Mouse (Mus musculus) lung, embryonic 14.5 days (tissue): Measurements from ENCODE around the gene Zc3h18. TPM values are rescaled to one million over a fixed set of nuclear protein-coding genes. Genes with fewer than 3 reads are reported as not detected.

Experiments used
- ATAC-seq: fragments of 200-750 bp; cut with Nextera tagmentation; 2 replicates; pipeline ENCODE4 v1.8.0; 2017; ENCODE audit warnings: mild to moderate bottlenecking, moderate TSS enrichment, moderate library complexity; ENCODE audit not compliant: insufficient read depth
- DNase-seq: peaks from one replicate; pipeline ENCODE4 v3.0.0-alpha.2; 2015
- H3K27ac ChIP-seq: fragments of 300-500 bp; sonication (generic); 2 replicates; pipeline ENCODE4 v1.5.1; 2014; ENCODE audit warnings: low read depth, mild to moderate bottlenecking, moderate library complexity
- H3K27me3 ChIP-seq: fragments of 300-500 bp; sonication (generic); 2 replicates; pipeline ENCODE4 v1.6.1; 2014; ENCODE audit warnings: low read length, control low read depth; ENCODE audit not compliant: insufficient read depth
- H3K36me3 ChIP-seq: fragments of 300-500 bp; sonication (generic); 2 replicates; pipeline ENCODE4 v1.6.1; 2014; ENCODE audit warnings: control low read depth; ENCODE audit not compliant: insufficient read depth
- H3K4me1 ChIP-seq: fragments of 300-500 bp; sonication (generic); 2 replicates; pipeline ENCODE4 v1.6.1; 2014; ENCODE audit warnings: antibody characterized with exemption, control low read depth; ENCODE audit not compliant: insufficient read depth
- H3K4me2 ChIP-seq: fragments of 300-500 bp; sonication (generic); 2 replicates; pipeline ENCODE4 v1.6.1; 2014; ENCODE audit warnings: mild to moderate bottlenecking
- H3K4me3 ChIP-seq: fragments of 300-500 bp; sonication (generic); 2 replicates; pipeline ENCODE4 v1.5.1; 2014; ENCODE audit warnings: low read depth, low read length
- H3K9ac ChIP-seq: fragments of 300-500 bp; sonication (generic); 2 replicates; pipeline ENCODE4 v1.6.1; 2014
- H3K9me3 ChIP-seq: fragments of 300-500 bp; sonication (generic); 2 replicates; pipeline ENCODE4 v1.6.1; 2016; ENCODE audit warnings: low read depth, low read length, control low read depth
- CTCF ChIP-seq: IDR thresholded peaks from 2 replicates; pipeline ENCODE4 v1.5.1; 2016; ENCODE audit warnings: antibody characterized with exemption, low read depth
- WGBS: fragments of 180-500 bp; shearing (Covaris S2); extraction: QIAGEN DNeasy Blood & Tissue Kit; methylation state at CpG from one replicate; pipeline ENCODE4 v1.1.7; 2014; 5-methylcytosine and 5-hydroxymethylcytosine counted together
- polyA plus RNA-seq: library from polyadenylated mRNA; unstranded; fragments of >200 nt; fragmentation: Nextera tagmentation; extraction: Ambion mirVana; gene quantifications from 2 replicates; pipeline ENCODE4 v1.2.1, GENCODE M21; 2014

Gene Zc3h18
- polyA plus RNA-seq, 1 experiment from 2014 or later: 44.3 TPM

DNA sequence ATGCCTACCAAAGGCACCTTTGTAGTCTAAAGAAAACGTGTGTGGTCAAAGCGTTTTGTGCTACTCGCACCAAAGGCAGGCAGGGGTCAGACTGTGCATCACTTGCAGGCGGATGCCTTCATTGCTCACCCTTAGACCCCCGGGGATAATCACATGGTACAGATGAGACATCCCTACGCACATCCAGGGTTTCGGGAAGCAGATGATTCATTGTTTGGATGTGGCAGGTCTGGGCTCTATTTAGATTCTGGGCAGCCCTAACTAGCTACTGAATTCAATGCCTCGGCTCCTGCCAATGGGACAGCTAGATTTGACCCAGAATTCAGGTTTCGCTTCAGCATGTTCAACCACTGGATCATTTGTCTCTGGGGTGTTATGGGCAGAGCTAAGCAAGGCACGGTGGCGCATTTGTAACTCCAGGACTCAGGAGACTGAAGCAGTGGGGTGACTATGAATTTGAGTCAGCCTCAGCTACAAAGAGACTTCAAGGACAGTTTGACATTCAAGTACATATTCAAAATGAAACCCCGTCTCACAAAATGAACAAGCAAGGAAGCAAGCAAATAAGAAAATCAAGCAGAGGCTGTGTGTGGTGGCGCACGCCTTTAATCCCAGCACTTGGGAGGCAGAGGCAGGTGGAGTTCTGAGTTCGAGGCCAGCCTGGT, 17.2 kb upstream of the Zc3h18 start:
- Histone ChIP-seq H3K4me2 (no peak overlapping the region), H3K9me3 (no peaks in the 10 kb centered on the region), H3K9ac (no peak overlapping the region), H3K4me3 (no peak overlapping the region), H3K27me3 (0 out of 2 replicates have a peak, but pooled peaks cover 3% of the 10 kb centered on the region), H3K27ac (no peak overlapping the region), H3K36me3 (no peaks in the 10 kb centered on the region), H3K4me1 (no peaks in the 10 kb centered on the region)
- DNase-seq (no peak), ATAC-seq (no peak)
- WGBS: 65% methylated on average over 15 of the region's 15 CpGs
- no peak for TF ChIP-seq CTCF

DNA sequence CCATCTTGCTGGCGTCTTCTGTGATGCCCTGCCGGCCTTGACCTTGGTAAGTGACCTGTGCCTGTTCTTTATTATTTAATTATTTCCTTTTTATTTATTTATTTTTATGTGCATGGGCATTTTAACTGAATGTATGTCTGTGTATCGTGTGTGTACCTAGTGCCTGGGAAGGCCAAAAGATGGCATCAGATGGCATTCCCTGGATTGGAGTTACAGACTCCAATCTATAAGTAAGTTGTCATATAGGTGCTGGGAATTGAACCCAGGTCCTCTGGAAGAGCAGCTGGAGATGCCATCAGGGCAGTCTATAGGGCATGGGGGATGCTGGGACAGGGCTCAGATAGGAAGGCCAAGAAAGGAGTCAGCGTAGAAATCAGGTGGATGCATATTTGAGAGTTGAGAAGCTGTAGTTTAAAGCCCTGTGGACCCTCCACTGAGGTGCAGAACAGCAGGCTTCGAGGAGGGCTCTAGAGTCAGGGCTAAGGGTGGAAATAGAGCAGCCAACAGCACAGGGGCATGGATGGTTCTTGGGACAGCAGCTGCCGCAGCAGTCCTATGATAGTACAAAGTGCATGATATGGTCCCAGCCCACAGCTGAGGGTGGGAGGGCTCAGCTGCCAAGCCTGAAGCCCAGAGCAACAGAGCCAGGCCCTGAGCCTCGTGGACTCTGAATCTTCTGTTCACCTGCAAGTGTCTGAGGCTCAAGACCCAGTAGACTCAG, 15.6 kb upstream of the Zc3h18 start, which contains the start of gene Trhr2:
TSS of gene Trhr2 (minus strand) at position 51 of the 721 bp plus-strand sequence.
- Histone ChIP-seq H3K36me3 (no peaks in the 10 kb centered on the region), H3K4me3 (no peak within 1 kb of the TSS), H3K9ac (no peak within 1 kb of the TSS), H3K27ac (no peak within 1 kb of the TSS), H3K9me3 (no peaks in the 10 kb centered on the region), H3K27me3 (0 out of 2 replicates have a peak, but pooled peaks cover 3% of the 10 kb centered on the region), H3K4me2 (no peak within 1 kb of the TSS), H3K4me1 (no peaks in the 10 kb centered on the region)
- no peak for TF ChIP-seq CTCF
- DNase-seq: no peak
- WGBS: 70% methylated on average over 7 of the region's 7 CpGs
- ATAC-seq: no peak

DNA sequence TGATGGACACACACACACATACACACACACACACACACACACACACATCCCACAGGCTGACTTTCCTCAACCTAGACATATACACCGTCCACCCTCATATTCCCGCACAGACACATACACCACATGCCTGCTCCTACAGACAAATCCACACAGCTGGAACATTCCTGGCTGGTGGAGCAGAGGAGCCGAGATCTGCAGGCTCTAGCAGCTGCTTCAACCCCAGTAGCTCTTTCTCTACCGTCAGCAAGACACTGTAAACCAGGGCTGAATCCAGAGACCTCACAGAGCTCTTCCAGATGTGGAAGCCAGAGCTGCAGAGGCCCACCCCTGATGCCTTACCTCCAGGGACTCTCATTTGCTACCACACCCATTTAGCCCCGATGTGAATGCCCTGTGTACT, 14.1 kb upstream of the Zc3h18 start:
- H3K4me1 ChIP-seq: no peaks in the 10 kb centered on the region
- 28% methylated on average over 5 of the region's 5 CpGs for WGBS
- no peaks in the 10 kb centered on the region for H3K9me3 ChIP-seq
- H3K27ac ChIP-seq: no peak overlapping the region
- no peaks in the 10 kb centered on the region for H3K27me3 ChIP-seq
- H3K36me3 ChIP-seq: no peaks in the 10 kb centered on the region
- H3K4me2 ChIP-seq: no peak overlapping the region
- no peak overlapping the region for H3K4me3 ChIP-seq
- ATAC-seq (no peak), DNase-seq (no peak)
- H3K9ac ChIP-seq: no peak overlapping the region
- no peak for TF ChIP-seq CTCF

DNA sequence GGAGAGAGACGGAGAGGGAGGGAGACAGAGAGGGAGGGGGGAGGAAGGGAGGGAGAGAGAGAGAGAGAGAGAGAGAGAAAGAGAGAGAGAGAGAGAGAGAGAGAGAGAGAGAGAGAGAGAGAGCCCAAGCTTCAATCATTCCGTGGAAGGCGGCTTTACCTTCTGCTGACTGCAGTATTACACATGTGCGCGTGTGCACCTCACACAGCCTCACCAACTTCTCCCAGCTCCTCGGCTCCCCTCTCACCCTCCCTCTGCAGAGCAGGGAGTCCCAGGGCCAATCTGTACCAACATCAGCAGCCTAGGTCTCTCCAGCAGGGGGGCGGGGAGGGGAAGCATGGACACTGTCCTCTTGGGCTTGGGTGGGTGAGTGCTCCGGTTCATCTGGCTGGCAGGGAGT, 13.4 kb upstream of the Zc3h18 start:
- no peak for TF ChIP-seq CTCF
- ATAC-seq: no peak
- 13% methylated on average over 7 of the region's 8 CpGs for WGBS

DNA sequence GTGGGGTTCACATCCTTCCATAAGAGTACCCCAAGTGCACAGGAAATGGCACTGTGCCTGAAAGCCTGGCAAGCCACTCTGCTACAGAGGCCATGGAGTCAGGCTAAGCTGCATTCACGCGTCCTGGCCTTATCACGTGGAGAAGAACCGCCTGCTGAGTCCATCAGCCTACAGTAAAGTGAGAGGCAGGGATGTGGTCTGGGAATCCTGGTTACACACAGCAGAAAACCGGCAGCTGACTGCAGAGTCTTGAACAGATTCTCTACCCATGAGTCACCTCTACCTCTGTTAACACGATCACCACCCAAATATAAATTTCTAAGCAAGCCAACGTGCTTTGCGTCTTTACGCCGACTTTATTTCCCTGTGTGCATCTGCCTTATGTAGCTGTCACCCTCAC, 7.9 kb upstream of the Zc3h18 start:
- ATAC-seq: no peak
- H3K27ac ChIP-seq: no peak overlapping the region
- WGBS: 58% methylated on average over 10 of the region's 10 CpGs

More for the DNA sequence above, 13.4 kb upstream of the Zc3h18 start:
- Histone ChIP-seq H3K27ac (no peak overlapping the region), H3K27me3 (no peaks in the 10 kb centered on the region), H3K9me3 (no peaks in the 10 kb centered on the region), H3K36me3 (no peaks in the 10 kb centered on the region), H3K4me1 (no peaks in the 10 kb centered on the region), H3K4me3 (no peak overlapping the region), H3K4me2 (no peak overlapping the region), H3K9ac (no peak overlapping the region)
- DNase-seq: no peak

DNA sequence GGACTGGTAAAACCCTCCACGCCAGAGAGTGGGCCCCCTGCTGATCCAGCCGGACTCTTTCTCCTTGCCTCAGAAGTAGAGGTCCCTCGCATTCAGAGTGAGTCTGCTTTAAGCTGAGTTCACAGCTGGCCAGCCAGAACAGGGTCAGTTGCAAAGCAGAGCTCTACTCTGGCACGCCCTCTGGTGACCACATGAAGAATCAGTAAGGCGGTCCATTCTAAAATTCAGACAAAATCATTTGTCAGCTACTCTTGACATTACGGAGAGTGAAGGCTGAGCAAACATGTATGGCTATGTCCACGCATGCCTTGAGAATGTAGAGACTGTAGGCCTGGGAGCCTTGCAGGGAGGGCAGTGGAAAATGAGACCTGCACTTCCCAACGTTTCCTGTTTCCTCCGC, 6.7 kb upstream of the Zc3h18 start:
- peak; percentile 79 for ATAC-seq

More for the DNA sequence above, 7.9 kb upstream of the Zc3h18 start:
- H3K9ac ChIP-seq: no peak overlapping the region
- H3K9me3 ChIP-seq: no peaks in the 10 kb centered on the region
- no peak for DNase-seq
- TF ChIP-seq CTCF: no peak
- H3K4me3 ChIP-seq: no peak overlapping the region
- H3K27me3 ChIP-seq: no peaks in the 10 kb centered on the region
- H3K4me1 ChIP-seq: no peaks in the 10 kb centered on the region
- H3K36me3 ChIP-seq: no peaks in the 10 kb centered on the region
- no peak overlapping the region for H3K4me2 ChIP-seq

DNA sequence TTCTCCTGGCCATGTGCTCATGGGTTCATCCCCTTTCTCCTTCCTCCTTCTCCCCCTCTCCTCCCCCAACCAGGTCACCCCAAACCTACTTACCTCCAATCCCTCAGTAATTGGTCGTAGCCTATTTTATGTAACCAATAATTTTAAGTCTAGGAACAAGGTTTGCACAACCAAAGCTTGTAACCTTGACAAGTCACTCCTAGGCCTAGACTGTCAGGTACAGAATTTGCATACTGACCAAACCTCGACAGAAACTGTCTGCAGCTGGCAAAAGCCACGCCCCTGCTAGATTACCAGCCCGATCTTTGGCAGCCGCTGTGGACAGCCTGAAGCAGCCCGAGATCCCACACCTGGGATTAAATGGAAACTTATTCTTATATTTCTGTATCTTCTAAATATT, 4.7 kb upstream of the Zc3h18 start:
- H3K4me3 ChIP-seq: no peak overlapping the region
- H3K4me2 ChIP-seq: no peak overlapping the region
- no peaks in the 10 kb centered on the region for H3K36me3 ChIP-seq
- WGBS: 57% methylated on average over 6 of the region's 6 CpGs
- H3K27me3 ChIP-seq: no peaks in the 10 kb centered on the region
- H3K9me3 ChIP-seq: no peaks in the 10 kb centered on the region
- no peak overlapping the region for H3K9ac ChIP-seq
- no peak for TF ChIP-seq CTCF
- DNase-seq: no peak
- ATAC-seq: no peak
- no peak overlapping the region for H3K27ac ChIP-seq
- no peaks in the 10 kb centered on the region for H3K4me1 ChIP-seq

More for the DNA sequence above, 6.7 kb upstream of the Zc3h18 start:
- no peaks in the 10 kb centered on the region for H3K4me1 ChIP-seq
- H3K9me3 ChIP-seq: no peaks in the 10 kb centered on the region
- H3K4me3 ChIP-seq: no peak overlapping the region
- no peak overlapping the region for H3K9ac ChIP-seq
- no peaks in the 10 kb centered on the region for H3K36me3 ChIP-seq
- H3K27me3 ChIP-seq: no peaks in the 10 kb centered on the region
- H3K4me2 ChIP-seq: no peak overlapping the region
- peak overlapping the region; percentile 55; the same call in 1 of the 2 replicates for H3K27ac ChIP-seq
- TF ChIP-seq CTCF: peak; percentile 87
- DNase-seq: peak; percentile 90
- 5% methylated on average over 9 of the region's 9 CpGs for WGBS
